Mouse (Mus musculus): Measurements from ENCODE around the gene Atoh8.

The Atoh8 gene

GRCm38 (mm10) chr6:72235098-72235806 lies at the start of gene Atoh8:
Gene Atoh8, minus strand, starts transcription at chr6:72235577.
- peak; percentile 38 for DNase-seq

- peak; percentile 11 for DNase-seq
These were observed 48.5 kb upstream of the Atoh8 start for GRCm38 (mm10) chr6:72283914-72284313.

- DNase-seq = no peak
These were observed 45.1 kb upstream of the Atoh8 start for GRCm38 (mm10) chr6:72280410-72280998.

DNA sequence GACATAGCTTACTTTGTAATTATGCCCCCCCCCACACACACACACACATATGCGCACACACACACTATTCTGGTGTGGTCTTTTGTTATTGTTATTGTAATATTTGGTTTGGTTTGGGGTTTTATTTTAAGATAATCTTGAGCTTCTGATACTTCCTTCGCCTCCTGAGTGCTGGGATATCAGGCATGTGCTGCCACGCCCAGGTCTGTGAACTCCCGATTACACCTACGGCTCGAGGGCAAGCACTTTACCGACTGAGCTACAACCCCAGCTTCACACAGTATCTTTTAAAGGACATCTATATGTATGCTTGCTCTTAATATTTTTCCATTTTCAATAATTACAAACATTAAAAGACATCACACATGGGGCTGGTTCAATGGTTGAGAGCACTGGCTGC lies 44.1 kb upstream of the Atoh8 start:
- DNase-seq = no peak

GRCm38 (mm10) chr6:72278835-72279234 lies 43.5 kb upstream of the Atoh8 start:
- DNase-seq = no peak

DNA sequence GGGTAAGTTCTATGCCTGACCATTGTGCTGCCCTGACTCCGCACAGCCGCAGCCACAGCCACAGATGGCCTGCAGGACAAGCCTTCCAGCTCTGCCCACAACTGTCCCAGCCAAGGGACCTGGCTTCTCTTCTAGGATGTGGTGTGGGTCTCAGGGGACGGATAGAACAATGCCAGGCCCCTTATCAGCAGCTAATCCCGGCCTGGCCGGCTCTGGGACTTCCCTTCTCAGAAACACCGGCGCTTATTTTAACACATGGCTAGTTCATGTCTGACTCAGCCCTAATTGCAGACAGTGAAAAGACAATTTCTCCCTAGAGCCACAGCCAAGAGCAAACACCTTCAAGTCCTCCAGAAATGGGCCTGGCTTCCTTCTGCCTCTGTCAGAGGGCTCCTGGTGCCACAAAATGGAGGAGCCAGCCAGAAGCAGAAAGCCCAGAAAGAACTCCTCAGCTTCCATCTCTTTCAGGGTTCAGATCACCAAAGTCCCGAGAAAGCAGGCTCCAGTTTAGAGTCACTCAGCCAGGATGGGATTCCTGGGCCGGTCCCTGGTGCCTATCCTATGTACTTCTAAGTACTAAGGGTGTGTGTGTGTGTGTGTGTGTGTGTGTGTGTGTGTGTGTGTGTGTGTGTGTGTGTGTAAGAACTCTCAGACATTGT lies 42.3 kb upstream of the Atoh8 start:
- DNase-seq = no peak

DNA sequence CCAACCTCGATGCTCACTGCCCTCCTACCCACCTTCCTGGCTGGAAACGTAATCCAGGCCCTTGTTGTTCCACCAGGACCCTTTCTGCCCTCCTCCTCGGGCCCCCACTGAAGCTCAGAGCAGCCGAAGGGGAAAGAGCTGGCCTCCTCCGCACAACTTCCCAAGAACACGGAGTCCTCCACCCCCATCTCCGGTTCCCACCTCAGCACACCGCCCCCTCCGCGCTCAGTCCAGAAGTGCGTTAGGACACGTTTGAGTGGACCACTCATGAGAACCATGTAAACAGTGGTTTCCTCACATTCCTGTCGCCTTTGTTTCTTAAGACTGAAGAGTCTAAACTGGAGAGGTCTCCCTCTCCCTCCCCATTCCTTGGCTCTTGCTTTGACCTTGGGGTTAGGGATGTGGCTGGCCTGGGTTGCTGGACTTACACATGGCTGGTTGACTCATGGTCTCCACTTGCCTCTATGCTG lies 41.6 kb upstream of the Atoh8 start:
- DNase-seq = no peak

- no peak for DNase-seq
These were observed 40.8 kb upstream of the Atoh8 start for GRCm38 (mm10) chr6:72276141-72276540.

GRCm38 (mm10) chr6:72275527-72275926 lies 40.1 kb upstream of the Atoh8 start:
- DNase-seq = no peak

GRCm38 (mm10) chr6:72273153-72273552 lies 37.8 kb upstream of the Atoh8 start:
- no peak for DNase-seq

DNA sequence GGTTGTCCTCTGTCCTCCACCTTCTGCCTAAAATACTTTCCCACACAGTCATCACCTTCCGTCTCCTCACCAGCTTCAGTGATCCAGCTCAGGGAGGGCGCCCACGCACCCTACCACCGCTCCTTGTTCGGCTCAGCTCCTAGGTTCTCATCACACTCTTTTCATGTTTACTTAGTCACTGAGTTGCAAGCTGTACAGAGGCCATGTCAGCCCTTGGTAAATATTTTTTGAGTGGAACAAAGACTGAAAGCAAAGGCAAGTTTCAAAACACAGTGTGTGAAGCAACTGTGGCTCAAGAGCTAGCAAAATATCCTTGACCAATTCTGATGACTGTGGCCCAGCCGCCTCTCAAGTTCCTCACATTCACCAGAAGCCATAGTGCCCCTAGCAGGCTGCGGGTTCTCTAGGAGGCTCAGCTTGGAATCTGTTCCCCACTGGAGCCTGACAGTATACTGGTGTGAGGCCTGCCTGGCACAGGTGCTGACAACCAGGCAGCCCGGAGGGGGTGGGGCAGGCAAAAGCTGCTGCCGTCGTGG lies 36.9 kb upstream of the Atoh8 start:
- no peak for DNase-seq

GRCm38 (mm10) chr6:72270952-72271519 lies 35.7 kb upstream of the Atoh8 start:
- DNase-seq = peak; percentile 69

DNA sequence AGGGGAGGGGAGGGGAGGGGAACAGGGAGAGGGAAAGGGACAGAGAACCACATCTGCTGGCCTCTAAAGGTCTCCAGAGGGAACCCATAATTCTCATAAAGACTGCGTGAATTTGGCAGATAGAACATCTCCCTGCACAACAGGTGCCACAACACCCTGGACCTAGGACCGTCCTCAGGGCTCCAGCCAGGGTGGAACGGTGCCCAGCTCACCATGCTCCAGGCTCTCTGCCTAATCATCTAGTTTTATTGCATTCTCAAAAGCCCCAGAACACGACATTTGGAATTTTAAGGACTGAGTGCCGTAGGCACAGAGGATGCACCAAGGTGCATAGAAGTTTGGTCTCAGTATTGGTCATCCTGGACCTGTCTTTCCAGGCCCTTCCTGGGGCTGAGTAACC lies 34.9 kb upstream of the Atoh8 start:
- no peak for DNase-seq

DNA sequence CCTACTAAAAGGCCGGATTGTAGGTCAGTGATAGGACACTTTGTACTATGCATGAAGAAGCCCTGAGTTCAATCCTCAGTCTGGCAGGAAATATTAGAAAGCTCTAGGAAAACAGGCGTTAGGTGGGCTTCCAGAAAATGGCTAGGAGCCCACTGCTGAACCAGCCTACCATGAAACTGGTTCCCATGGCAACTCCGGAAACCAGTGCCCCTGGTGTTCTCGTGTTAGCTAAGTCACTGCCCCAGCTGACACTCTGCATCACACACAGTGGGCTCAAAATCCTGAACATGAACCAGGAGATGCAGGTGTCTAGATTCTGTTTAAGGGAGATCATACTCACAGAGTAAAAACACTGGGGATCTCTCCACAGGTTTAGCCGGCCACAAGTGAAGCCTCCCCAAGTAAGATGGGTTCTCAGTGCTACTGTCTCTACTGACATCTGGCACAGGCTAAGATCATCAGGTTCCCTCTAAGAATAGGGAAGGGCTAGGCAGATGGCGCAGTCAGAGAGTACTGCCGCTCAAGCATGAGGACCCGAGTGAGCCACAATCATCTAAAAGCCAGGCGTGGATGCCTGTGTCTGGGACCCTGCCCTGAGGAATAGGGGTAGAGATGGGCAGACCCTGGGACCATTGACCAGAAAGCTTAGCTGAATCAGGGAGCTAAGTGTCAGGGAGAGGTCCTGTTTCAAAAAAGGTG lies 32.9 kb upstream of the Atoh8 start:
- DNase-seq = no peak

- no peak for DNase-seq
These were observed 30.3 kb upstream of the Atoh8 start for GRCm38 (mm10) chr6:72265664-72266063.

- no peak for DNase-seq
These were observed 28.4 kb upstream of the Atoh8 start for GRCm38 (mm10) chr6:72263679-72264265.

DNA sequence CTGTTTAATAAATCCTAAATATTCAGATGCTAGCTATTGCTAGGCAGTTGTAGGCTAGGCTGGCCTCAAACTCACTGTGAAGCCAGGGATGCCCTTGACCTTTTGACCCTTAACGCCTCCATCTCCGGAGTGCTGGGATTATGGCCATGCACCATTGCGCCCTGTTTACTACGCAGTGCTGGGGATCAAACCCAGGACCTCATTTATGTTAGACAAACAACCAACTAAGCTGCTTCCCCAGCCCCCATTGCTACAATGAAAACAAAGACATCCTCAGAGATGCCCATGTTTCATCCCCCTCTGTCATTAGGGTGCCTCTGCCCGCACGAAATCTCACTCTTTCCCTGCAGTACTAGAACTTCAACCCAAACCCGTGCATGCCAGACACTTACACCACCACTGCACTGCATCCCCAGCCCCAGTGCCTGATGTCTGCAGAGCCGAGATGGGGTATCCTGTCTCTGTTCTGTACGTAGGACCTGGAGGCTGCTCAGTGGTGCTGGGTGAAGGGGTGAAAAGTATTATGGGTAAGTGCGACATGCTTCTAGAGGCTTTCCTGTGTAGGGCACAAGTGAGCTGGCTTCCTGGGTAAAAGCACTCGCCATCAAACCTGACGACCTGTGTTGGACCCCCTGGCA lies 26.4 kb upstream of the Atoh8 start:
- DNase-seq = no peak

DNA sequence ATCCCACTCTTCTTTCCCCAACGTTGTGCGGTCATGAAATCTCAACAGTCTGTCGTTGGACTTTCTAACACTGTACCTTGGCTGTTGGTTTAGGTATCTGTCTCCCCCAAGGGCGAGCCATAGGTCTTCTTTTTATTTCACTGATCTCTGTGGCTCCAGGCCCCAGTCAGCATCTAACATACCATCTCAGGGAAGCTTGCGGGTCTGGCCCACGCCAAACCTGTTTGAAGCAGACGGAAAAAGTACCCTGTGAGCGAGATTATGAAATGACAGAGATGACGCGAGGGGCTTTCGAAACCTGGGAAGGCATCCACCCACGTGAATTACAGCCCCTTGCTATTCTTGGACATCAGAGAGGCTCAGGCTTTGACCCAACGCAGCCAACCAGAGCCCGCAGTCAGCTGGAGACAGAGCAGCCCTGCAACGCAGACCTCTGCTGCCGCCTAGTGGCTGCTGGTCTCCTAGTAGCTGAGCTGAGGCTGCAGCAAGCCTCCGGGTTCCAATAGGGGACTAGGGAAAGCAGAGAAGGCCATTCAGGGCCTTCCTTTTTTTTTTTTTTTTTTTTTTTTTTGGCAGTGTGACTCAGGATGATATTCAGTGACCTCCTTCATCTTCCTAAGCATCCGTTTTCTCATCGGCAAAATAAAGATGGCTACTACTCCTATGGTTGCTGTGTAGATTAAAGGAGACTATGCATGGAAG lies 25.8 kb upstream of the Atoh8 start:
- peak; percentile 83 for DNase-seq

- no peak for DNase-seq
These were observed 24.1 kb upstream of the Atoh8 start for GRCm38 (mm10) chr6:72259474-72259873.

GRCm38 (mm10) chr6:72255294-72255693 lies 19.9 kb upstream of the Atoh8 start:
- DNase-seq = no peak

DNA sequence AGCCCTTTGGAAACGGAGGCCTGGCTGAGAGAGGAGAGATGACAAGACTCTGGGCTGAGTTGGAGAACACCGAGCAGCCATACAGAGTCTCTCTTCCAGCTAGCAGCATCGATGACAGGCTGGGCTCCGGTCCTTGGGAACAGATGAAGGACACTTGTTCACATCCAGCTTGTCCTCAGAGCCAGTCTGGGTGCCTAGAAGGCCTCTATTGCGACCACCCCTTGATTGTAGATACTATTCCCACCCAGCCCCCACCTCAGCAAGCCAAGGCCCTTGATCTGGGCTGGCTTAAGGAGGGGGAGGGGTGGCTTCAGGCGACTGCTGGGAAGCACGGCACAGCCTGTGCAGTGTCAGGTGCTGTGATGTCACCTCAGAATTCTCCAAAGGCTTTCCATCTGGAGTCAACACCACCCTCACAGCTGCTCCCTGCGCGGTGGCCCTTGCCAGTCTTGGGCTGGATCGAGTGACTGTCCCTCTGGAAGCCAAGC lies 19.3 kb upstream of the Atoh8 start:
- no peak for DNase-seq
